Mouse (Mus musculus) spleen, adult 2 months (tissue): ENCODE measurements around the gene Ldb1. TPM values are rescaled to one million over a fixed set of nuclear protein-coding genes. Genes with fewer than 3 reads are reported as not detected.

Source experiments
- DNase-seq, 2 experiments: peaks; one replicate each; pipeline versions ENCODE4 v3.0.0 to v3.0.0-alpha.2; 2012 to 2021; ENCODE audit warnings: low spot score in 2 of 2, low read depth in 1 of 2
- H3K27ac ChIP-seq: fragments of 200-500 bp; 2 replicates; pipeline ENCODE4 v1.5.1; 2012; ENCODE audit warnings: low read length, inconsistent platforms; ENCODE audit not compliant: insufficient read depth
- H3K27me3 ChIP-seq: fragments of 200-500 bp; 2 replicates; pipeline ENCODE4 v1.6.1; 2012; ENCODE audit warnings: mild to moderate bottlenecking, moderate library complexity, low read length, inconsistent platforms; ENCODE audit not compliant: control insufficient read depth, insufficient read depth
- H3K36me3 ChIP-seq: fragments of 200-500 bp; 2 replicates; pipeline ENCODE4 v1.6.1; 2012; ENCODE audit warnings: mild to moderate bottlenecking, low read length, inconsistent platforms; ENCODE audit not compliant: control insufficient read depth, insufficient read depth
- H3K4me1 ChIP-seq: fragments of 200-500 bp; 2 replicates; pipeline ENCODE4 v1.6.1; 2011; ENCODE audit warnings: inconsistent platforms; ENCODE audit not compliant: control insufficient read depth, insufficient read depth, insufficient read length
- H3K4me3 ChIP-seq: fragments of 200-500 bp; 2 replicates; pipeline ENCODE4 v1.5.1; 2011; ENCODE audit warnings: mild to moderate bottlenecking, inconsistent platforms; ENCODE audit not compliant: insufficient read depth, insufficient read length; ENCODE audit errors: extremely low read depth
- CTCF ChIP-seq: fragments of 200-500 bp; IDR thresholded peaks from 2 replicates; pipeline ENCODE4 v1.5.1; 2011; ENCODE audit warnings: mild to moderate bottlenecking, inconsistent platforms; ENCODE audit not compliant: insufficient read depth, insufficient read length, insufficient replicate concordance; ENCODE audit errors: extremely low read depth
- POLR2A ChIP-seq: fragments of 200-500 bp; IDR thresholded peaks from 2 replicates; pipeline ENCODE4 v1.6.1; 2011; ENCODE audit warnings: low read depth, low read length, inconsistent platforms
- WGBS: fragments of 180-500 bp; shearing (Covaris S2); methylation state at CpG from one replicate; pipeline ENCODE4 v1.1.7; 2018; 5-methylcytosine and 5-hydroxymethylcytosine counted together
- polyA plus RNA-seq: library from polyadenylated mRNA; depleted of rRNA; stranded (reverse); fragments of >200 nt; gene quantifications from 2 replicates; pipeline ENCODE4 v1.2.3, GENCODE M21; 2012

Ldb1 gene
- polyA plus RNA-seq, 1 experiment = 224 TPM

- DNase-seq = no peak
- Histone ChIP-seq H3K27me3 (no peaks in the 10 kb centered on the region), H3K36me3 (peaks cover 42% of the 10 kb centered on the region), H3K4me3 (no peak overlapping the region), H3K4me1 (peaks cover 14% of the 10 kb centered on the region; the same call in 1 of the 2 replicates), H3K27ac (no peak overlapping the region)
- WGBS = 94% methylated on average over 11 of the region's 11 CpGs
- no peak for TF ChIP-seq CTCF
Measured at GRCm38 (mm10) chr19:46033911-46034310, 11.1 kb downstream of the Ldb1 start.

DNA sequence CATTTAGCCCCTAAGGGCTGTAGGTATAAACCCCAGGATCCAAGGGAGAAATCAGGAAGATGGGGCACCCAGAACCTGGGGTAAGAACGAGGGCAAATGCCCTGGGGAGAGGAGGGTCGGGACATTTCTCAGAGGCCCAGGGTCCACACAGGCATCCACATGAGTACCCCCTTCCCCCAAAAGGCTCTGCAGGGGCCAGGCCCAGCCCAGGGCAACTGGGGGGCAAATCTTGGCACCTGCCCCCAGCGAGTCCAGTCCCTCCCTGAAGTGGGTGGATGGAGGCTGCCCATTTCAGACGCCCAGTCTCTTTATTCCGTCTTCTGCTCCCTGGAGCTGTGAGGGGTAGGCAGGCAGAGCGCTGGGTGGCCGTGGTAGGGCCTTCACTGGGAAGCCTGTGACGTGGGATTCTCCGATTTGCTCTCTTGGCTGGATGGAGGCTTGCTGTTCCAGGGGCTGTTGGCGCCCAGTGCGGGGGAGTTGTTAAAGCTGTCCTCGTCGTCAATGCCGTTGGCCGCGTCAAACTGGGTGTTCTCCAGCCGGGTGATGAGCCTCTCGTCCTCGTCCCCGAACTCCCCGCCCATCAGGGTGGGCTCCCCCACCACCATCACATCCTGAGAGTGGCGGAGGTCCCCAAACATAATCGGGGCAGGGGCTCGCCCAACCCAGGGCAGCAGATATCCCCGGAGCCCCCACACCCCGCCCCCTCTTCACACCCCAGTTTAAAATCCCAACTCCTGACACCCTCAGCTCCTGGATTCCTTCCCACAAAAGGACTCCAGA lies 12.1 kb downstream of the Ldb1 start:
- Histone ChIP-seq H3K27me3 (no peaks in the 10 kb centered on the region), H3K4me3 (no peak overlapping the region), H3K36me3 (peaks cover 42% of the 10 kb centered on the region), H3K4me1 (peaks cover 6% of the 10 kb centered on the region; the same call in 1 of the 2 replicates), H3K27ac (no peak overlapping the region)
- no peak for DNase-seq
- TF ChIP-seq POLR2A = no peak
- no peak for TF ChIP-seq CTCF
- 94% methylated on average over 26 of the region's 26 CpGs for WGBS

DNA sequence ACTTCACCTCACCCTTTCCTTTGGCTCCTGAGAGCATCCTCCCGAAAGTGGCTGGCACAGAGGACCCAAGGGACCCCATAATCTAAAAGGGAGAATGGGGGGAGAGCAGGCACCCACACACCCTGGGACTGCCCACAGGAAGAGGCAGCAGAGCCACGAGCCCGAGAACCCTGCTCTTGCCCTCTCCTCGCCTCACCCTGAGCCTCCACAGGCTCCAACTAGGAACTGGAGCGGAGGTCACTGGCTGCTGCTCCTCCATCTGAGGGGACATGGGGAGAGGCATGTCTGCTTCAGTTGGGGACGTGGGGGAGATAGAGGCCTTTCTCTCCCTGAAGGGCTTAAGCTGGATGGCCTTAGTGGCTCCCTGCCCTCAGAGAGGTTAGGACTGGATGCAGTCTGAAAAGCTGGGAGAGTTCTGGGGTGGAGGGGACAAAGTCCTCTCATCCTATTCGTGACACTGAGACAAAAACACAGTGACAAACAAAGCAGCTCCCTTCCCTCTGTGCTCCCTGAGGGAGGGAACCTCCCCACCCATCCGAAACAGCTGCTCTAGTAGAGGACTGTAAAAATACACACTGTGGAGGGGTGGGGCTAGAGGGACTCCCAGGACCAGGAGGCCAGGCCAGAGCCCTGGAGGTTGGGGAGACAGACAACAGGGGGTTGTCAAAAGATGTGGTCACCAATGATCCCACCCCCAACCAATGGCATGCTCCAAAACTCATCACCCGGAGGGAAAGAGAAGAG lies 13.2 kb downstream of the Ldb1 start:
- Histone ChIP-seq H3K27me3 (no peaks in the 10 kb centered on the region), H3K4me1 (no peaks in the 10 kb centered on the region), H3K36me3 (peaks cover 42% of the 10 kb centered on the region), H3K27ac (no peak overlapping the region), H3K4me3 (no peak overlapping the region)
- DNase-seq = no peak
- no peak for TF ChIP-seq CTCF
- TF ChIP-seq POLR2A = no peak
- 76% methylated on average over 9 of the region's 9 CpGs for WGBS

- WGBS = 90% methylated on average over 10 of the region's 10 CpGs
- TF ChIP-seq CTCF (no peak), POLR2A (no peak)
- Histone ChIP-seq H3K27ac (no peak overlapping the region), H3K27me3 (no peaks in the 10 kb centered on the region), H3K4me1 (no peaks in the 10 kb centered on the region), H3K36me3 (peaks cover 34% of the 10 kb centered on the region), H3K4me3 (no peak overlapping the region)
- DNase-seq = no peak
Measured at GRCm38 (mm10) chr19:46030196-46030983, 14.6 kb downstream of the Ldb1 start.

- no peaks in the 10 kb centered on the region for H3K4me1 ChIP-seq
- 94% methylated on average over 1 of the region's 1 CpGs for WGBS
- no peak overlapping the region for H3K4me3 ChIP-seq
- no peak for DNase-seq
- no peaks in the 10 kb centered on the region for H3K27me3 ChIP-seq
- peaks cover 26% of the 10 kb centered on the region for H3K36me3 ChIP-seq
- TF ChIP-seq POLR2A (no peak), CTCF (no peak)
- no peak overlapping the region for H3K27ac ChIP-seq
Measured at GRCm38 (mm10) chr19:46029652-46030051, 15.4 kb downstream of the Ldb1 start.

GRCm38 (mm10) chr19:46028747-46029320 lies 16.2 kb downstream of the Ldb1 start:
- no peaks in the 10 kb centered on the region for H3K4me1 ChIP-seq
- H3K4me3 ChIP-seq = no peak overlapping the region
- no peak overlapping the region for H3K27ac ChIP-seq
- 72% methylated on average over 11 of the region's 11 CpGs for WGBS
- DNase-seq = no peak
- no peaks in the 10 kb centered on the region for H3K27me3 ChIP-seq
- TF ChIP-seq CTCF (peak; percentile 17; the same call in 1 of the 2 replicates), POLR2A (no peak)
- H3K36me3 ChIP-seq = peaks cover 18% of the 10 kb centered on the region
